Mouse (Mus musculus) lung, embryonic 15.5 days (tissue): Measurements from ENCODE around the gene Prkar1b. TPM values are rescaled to one million over a fixed set of nuclear protein-coding genes. Genes with fewer than 3 reads are reported as not detected.
A peak's percentile ranks its signal among the peaks of the same experiment; 100 is the strongest.

Experiments
- ATAC-seq: fragments of 200-750 bp; cut with Nextera tagmentation; 2 replicates; pipeline ENCODE4 v1.8.0; 2017; ENCODE audit warnings: moderate number of reproducible peaks, borderline replicate concordance; ENCODE audit not compliant: low FRiP score, low TSS enrichment; ENCODE audit errors: extremely low read depth
- H3K27ac ChIP-seq: fragments of 300-500 bp; sonication (generic); 2 replicates; pipeline ENCODE4 v1.5.1; 2015; ENCODE audit warnings: moderate library complexity, mild to moderate bottlenecking, inconsistent platforms
- H3K27me3 ChIP-seq: fragments of 300-500 bp; sonication (generic); 2 replicates; pipeline ENCODE4 v1.6.1; 2015; ENCODE audit warnings: inconsistent platforms
- H3K36me3 ChIP-seq: fragments of 300-500 bp; sonication (generic); 2 replicates; pipeline ENCODE4 v1.6.1; 2015; ENCODE audit warnings: inconsistent platforms
- H3K4me1 ChIP-seq: fragments of 300-500 bp; sonication (generic); 2 replicates; pipeline ENCODE4 v1.6.1; 2015; ENCODE audit warnings: inconsistent platforms
- H3K4me2 ChIP-seq: fragments of 300-500 bp; sonication (generic); 2 replicates; pipeline ENCODE4 v1.6.1; 2015; ENCODE audit warnings: inconsistent platforms, mild to moderate bottlenecking, moderate library complexity
- H3K4me3 ChIP-seq: fragments of 300-500 bp; sonication (generic); 2 replicates; pipeline ENCODE4 v1.5.1; 2015; ENCODE audit warnings: mild to moderate bottlenecking, inconsistent platforms
- H3K9ac ChIP-seq: fragments of 300-500 bp; sonication (generic); 2 replicates; pipeline ENCODE4 v1.6.1; 2015; ENCODE audit warnings: inconsistent platforms
- H3K9me3 ChIP-seq: fragments of 300-500 bp; sonication (generic); 2 replicates; pipeline ENCODE4 v1.6.1; 2016; ENCODE audit warnings: inconsistent platforms
- WGBS: fragments of 180-500 bp; shearing (Covaris S2); methylation state at CpG from one replicate; pipeline ENCODE4 v1.1.7; 2015; 5-methylcytosine and 5-hydroxymethylcytosine counted together
- polyA plus RNA-seq: library from polyadenylated mRNA; unstranded; fragments of >200 nt; fragmentation: Nextera tagmentation; extraction: Ambion mirVana; gene quantifications from 2 replicates; pipeline ENCODE4 v1.2.1, GENCODE M21; 2015

Gene Prkar1b
- polyA plus RNA-seq, 1 experiment from 2014 or later, result 16.9 TPM

GRCm38 (mm10) chr5:139098991-139099972 is 50.5 kb downstream of the Prkar1b start:
- Histone ChIP-seq H3K27ac (no peak overlapping the region), H3K4me1 (peaks cover 15% of the 10 kb centered on the region; the same call in 1 of the 2 replicates), H3K9me3 (no peaks in the 10 kb centered on the region), H3K36me3 (no peaks in the 10 kb centered on the region), H3K9ac (no peak overlapping the region), H3K4me3 (no peak overlapping the region), H3K4me2 (no peak overlapping the region), H3K27me3 (no peaks in the 10 kb centered on the region)
- 40% methylated on average over 12 of the region's 12 CpGs for WGBS
- ATAC-seq, result peak; percentile 27; the same call in 1 of the 2 replicates

- Histone ChIP-seq H3K9me3 (no peaks in the 10 kb centered on the region), H3K4me2 (no peak overlapping the region), H3K4me3 (no peak overlapping the region), H3K27me3 (no peaks in the 10 kb centered on the region), H3K36me3 (no peaks in the 10 kb centered on the region), H3K9ac (no peak overlapping the region), H3K4me1 (peaks cover 15% of the 10 kb centered on the region; the same call in 1 of the 2 replicates), H3K27ac (no peak overlapping the region)
- no peak for ATAC-seq
- 41% methylated on average over 8 of the region's 8 CpGs for WGBS
Measured at GRCm38 (mm10) chr5:139095297-139096110, 54.3 kb downstream of the Prkar1b start.

GRCm38 (mm10) chr5:139093534-139093933 is 56.3 kb downstream of the Prkar1b start:
- Histone ChIP-seq H3K9me3 (no peaks in the 10 kb centered on the region), H3K27me3 (no peaks in the 10 kb centered on the region), H3K27ac (no peak overlapping the region), H3K4me3 (no peak overlapping the region), H3K4me1 (0 out of 2 replicates have a peak, but pooled peaks cover 5% of the 10 kb centered on the region), H3K4me2 (no peak overlapping the region), H3K9ac (no peak overlapping the region), H3K36me3 (no peaks in the 10 kb centered on the region)
- WGBS, result 37% methylated on average over 4 of the region's 4 CpGs
- no peak for ATAC-seq

GRCm38 (mm10) chr5:139091713-139092112 is 58.1 kb downstream of the Prkar1b start:
- no peaks in the 10 kb centered on the region for H3K27me3 ChIP-seq
- H3K4me1 ChIP-seq, result 0 out of 2 replicates have a peak, but pooled peaks cover 5% of the 10 kb centered on the region
- H3K9me3 ChIP-seq, result no peaks in the 10 kb centered on the region
- H3K4me2 ChIP-seq, result no peak overlapping the region
- H3K36me3 ChIP-seq, result no peaks in the 10 kb centered on the region
- WGBS, result 87% methylated on average over 3 of the region's 3 CpGs
- ATAC-seq, result no peak
- H3K27ac ChIP-seq, result no peak overlapping the region
- H3K4me3 ChIP-seq, result no peak overlapping the region
- no peak overlapping the region for H3K9ac ChIP-seq

- no peaks in the 10 kb centered on the region for H3K4me1 ChIP-seq
- no peak for ATAC-seq
- H3K4me3 ChIP-seq, result no peak overlapping the region
- H3K36me3 ChIP-seq, result no peaks in the 10 kb centered on the region
- no peak overlapping the region for H3K9ac ChIP-seq
- H3K9me3 ChIP-seq, result no peaks in the 10 kb centered on the region
- WGBS, result 69% methylated on average over 1 of the region's 1 CpGs
- no peak overlapping the region for H3K27ac ChIP-seq
- no peak overlapping the region for H3K4me2 ChIP-seq
- no peaks in the 10 kb centered on the region for H3K27me3 ChIP-seq
Measured at GRCm38 (mm10) chr5:139090162-139090561, 59.6 kb downstream of the Prkar1b start.

- Histone ChIP-seq H3K4me3 (no peak overlapping the region), H3K9me3 (no peaks in the 10 kb centered on the region), H3K36me3 (no peaks in the 10 kb centered on the region), H3K9ac (no peak overlapping the region), H3K4me1 (no peaks in the 10 kb centered on the region), H3K27ac (no peak overlapping the region), H3K27me3 (no peaks in the 10 kb centered on the region), H3K4me2 (no peak overlapping the region)
- 93% methylated on average over 5 of the region's 5 CpGs for WGBS
- ATAC-seq, result 0 out of 2 replicates have a peak, but pooled peaks have one; percentile 25
Measured at GRCm38 (mm10) chr5:139088173-139088572, 61.6 kb downstream of the Prkar1b start.

GRCm38 (mm10) chr5:139084831-139085519 is 64.8 kb downstream of the Prkar1b start:
- no peak overlapping the region for H3K27ac ChIP-seq
- ATAC-seq, result no peak
- no peak overlapping the region for H3K4me2 ChIP-seq
- no peaks in the 10 kb centered on the region for H3K9me3 ChIP-seq
- no peak overlapping the region for H3K4me3 ChIP-seq
- H3K27me3 ChIP-seq, result no peaks in the 10 kb centered on the region
- H3K9ac ChIP-seq, result no peak overlapping the region
- no peaks in the 10 kb centered on the region for H3K36me3 ChIP-seq
- WGBS, result 63% methylated on average over 7 of the region's 7 CpGs
- peaks cover 14% of the 10 kb centered on the region; the same call in 1 of the 2 replicates for H3K4me1 ChIP-seq

GRCm38 (mm10) chr5:139084302-139084701 is 65.5 kb downstream of the Prkar1b start:
- H3K4me1 ChIP-seq, result peaks cover 14% of the 10 kb centered on the region; the same call in 1 of the 2 replicates
- H3K4me2 ChIP-seq, result no peak overlapping the region
- no peaks in the 10 kb centered on the region for H3K36me3 ChIP-seq
- H3K27ac ChIP-seq, result no peak overlapping the region
- H3K27me3 ChIP-seq, result no peaks in the 10 kb centered on the region
- H3K9ac ChIP-seq, result no peak overlapping the region
- WGBS, result 78% methylated on average over 6 of the region's 6 CpGs
- no peak overlapping the region for H3K4me3 ChIP-seq
- ATAC-seq, result no peak
- H3K9me3 ChIP-seq, result no peaks in the 10 kb centered on the region

- Histone ChIP-seq H3K9me3 (no peaks in the 10 kb centered on the region), H3K4me2 (no peak overlapping the region), H3K27me3 (no peaks in the 10 kb centered on the region), H3K4me1 (peaks cover 14% of the 10 kb centered on the region; the same call in 1 of the 2 replicates), H3K27ac (no peak overlapping the region), H3K36me3 (no peaks in the 10 kb centered on the region), H3K4me3 (no peak overlapping the region), H3K9ac (no peak overlapping the region)
- ATAC-seq, result no peak
- whole genome bisulfite sequencing, result 81% methylated on average over 4 of the region's 4 CpGs
Measured at GRCm38 (mm10) chr5:139083841-139084240, 66.0 kb downstream of the Prkar1b start.

GRCm38 (mm10) chr5:139081370-139081769 is 68.4 kb downstream of the Prkar1b start:
- H3K27me3 ChIP-seq, result no peaks in the 10 kb centered on the region
- ATAC-seq, result no peak
- H3K9me3 ChIP-seq, result no peaks in the 10 kb centered on the region
- H3K4me3 ChIP-seq, result no peak overlapping the region
- no peaks in the 10 kb centered on the region for H3K36me3 ChIP-seq
- H3K4me1 ChIP-seq, result peaks cover 33% of the 10 kb centered on the region
- peak overlapping the region; percentile 42 for H3K27ac ChIP-seq
- 12% methylated on average over 6 of the region's 6 CpGs for WGBS
- no peak overlapping the region for H3K9ac ChIP-seq
- H3K4me2 ChIP-seq, result no peak overlapping the region

GRCm38 (mm10) chr5:139078156-139078462 is 71.7 kb downstream of the Prkar1b start:
- 50% methylated on average over 4 of the region's 4 CpGs for WGBS
- no peak overlapping the region for H3K4me2 ChIP-seq
- peaks cover 44% of the 10 kb centered on the region for H3K4me1 ChIP-seq
- H3K9me3 ChIP-seq, result no peaks in the 10 kb centered on the region
- ATAC-seq, result no peak
- no peaks in the 10 kb centered on the region for H3K27me3 ChIP-seq
- H3K36me3 ChIP-seq, result no peaks in the 10 kb centered on the region
- H3K27ac ChIP-seq, result no peak overlapping the region
- no peak overlapping the region for H3K4me3 ChIP-seq
- H3K9ac ChIP-seq, result no peak overlapping the region
